Mouse (Mus musculus) MEL (cell line): ENCODE measurements around the gene Pear1. TPM values are rescaled to one million over a fixed set of nuclear protein-coding genes. Genes with fewer than 3 reads are reported as not detected.

ENCODE experiments used
- DNase-seq: peaks from one replicate; pipeline ENCODE4 v3.0.0; 2011; ENCODE audit warnings: low read depth, low spot score
- H3K27ac ChIP-seq: 2 replicates; pipeline ENCODE4 v1.5.1; 2012; ENCODE audit warnings: low read depth, mild to moderate bottlenecking, control low read depth, low read length, moderate library complexity; ENCODE audit not compliant: control insufficient read depth
- H3K27me3 ChIP-seq, 2 experiments: fragments of 150-350 bp in 1 of 2; sonication (generic) in 1 of 2; 2 replicates each; pipeline ENCODE4 v1.6.1; 2012; ENCODE audit warnings: low read length in 2 of 2, mild to moderate bottlenecking in 2 of 2, improper control_type of control experiment in 1 of 2, moderate library complexity in 1 of 2; ENCODE audit not compliant: insufficient read depth in 2 of 2, control insufficient read depth in 1 of 2
- H3K36me3 ChIP-seq, 2 experiments: 2 replicates each; pipeline ENCODE4 v1.6.1; 2012 to 2014; ENCODE audit warnings: low read length in 2 of 2, improper control_type of control experiment in 1 of 2, inconsistent platforms in 1 of 2, mild to moderate bottlenecking in 1 of 2; ENCODE audit not compliant: insufficient read depth in 2 of 2, control insufficient read depth in 1 of 2
- H3K4me1 ChIP-seq, 2 experiments: fragments of 150-350 bp in 1 of 2; sonication (generic) in 1 of 2; 2 replicates each; pipeline ENCODE4 v1.6.1; 2012; ENCODE audit warnings: low read length in 2 of 2, improper control_type of control experiment in 1 of 2, mild to moderate bottlenecking in 1 of 2; ENCODE audit not compliant: insufficient read depth in 2 of 2, control insufficient read depth in 1 of 2
- H3K4me3 ChIP-seq, 2 experiments: fragments of 150-350 bp in 1 of 2; sonication (generic) in 1 of 2; 2 replicates each; pipeline ENCODE4 v1.5.1; 2012; ENCODE audit warnings: low read depth in 2 of 2, low read length in 2 of 2, mild to moderate bottlenecking in 2 of 2, moderate library complexity in 2 of 2, control low read depth in 1 of 2, improper control_type of control experiment in 1 of 2; ENCODE audit not compliant: control insufficient read depth in 1 of 2, insufficient read depth in 1 of 2
- H3K79me2 ChIP-seq: 2 replicates; pipeline ENCODE4 v1.6.1; 2012; ENCODE audit warnings: mild to moderate bottlenecking, low read length, moderate library complexity; ENCODE audit not compliant: control insufficient read depth, poor library complexity, insufficient read depth
- H3K9ac ChIP-seq: 2 replicates; pipeline ENCODE4 v1.6.1; 2012; ENCODE audit warnings: low read depth, mild to moderate bottlenecking, control low read depth, low read length, moderate library complexity; ENCODE audit not compliant: control insufficient read depth, poor library complexity, severe bottlenecking
- H3K9me3 ChIP-seq: fragments of 150-350 bp; sonication (generic); replicated peaks from 2 replicates; pipeline ENCODE4 v1.6.1; 2012; ENCODE audit warnings: mild to moderate bottlenecking, low read length, improper control_type of control experiment, moderate library complexity; ENCODE audit not compliant: insufficient read depth
- CHD1 ChIP-seq: IDR thresholded peaks from 2 replicates; pipeline ENCODE4 v1.6.1; 2012; ENCODE audit warnings: low read depth, mild to moderate bottlenecking, inconsistent platforms, low read length, improper control_type of control experiment
- CHD2 ChIP-seq: IDR thresholded peaks from 2 replicates; pipeline ENCODE4 v1.6.1; 2011; ENCODE audit warnings: low read length, improper control_type of control experiment
- ELF1 ChIP-seq: IDR thresholded peaks from 2 replicates; pipeline ENCODE4 v1.6.1; 2014; ENCODE audit warnings: low read depth, mild to moderate bottlenecking, inconsistent platforms, low read length, improper control_type of control experiment, moderate library complexity
- JUND ChIP-seq: IDR thresholded peaks from 2 replicates; pipeline ENCODE4 v1.6.1; 2011; ENCODE audit warnings: low read depth, mild to moderate bottlenecking, improper control_type of control experiment, low read length
- KAT2A ChIP-seq: conservative IDR thresholded peaks from 2 replicates; pipeline ENCODE4 v1.6.1; 2012; ENCODE audit warnings: low read depth, low read length, improper control_type of control experiment, inconsistent platforms
- MAFK ChIP-seq: IDR thresholded peaks from 2 replicates; pipeline ENCODE4 v1.6.1; 2011; ENCODE audit warnings: low read depth, mild to moderate bottlenecking, low read length, improper control_type of control experiment, borderline replicate concordance
- MAX ChIP-seq: IDR thresholded peaks from 2 replicates; pipeline ENCODE4 v1.6.1; 2011; ENCODE audit warnings: low read length, improper control_type of control experiment
- MXI1 ChIP-seq: IDR thresholded peaks from 2 replicates; pipeline ENCODE4 v1.6.1; 2011; ENCODE audit warnings: mild to moderate bottlenecking, low read depth, low read length, improper control_type of control experiment
- NELFE ChIP-seq: IDR thresholded peaks from 2 replicates; pipeline ENCODE4 v1.6.1; 2011; ENCODE audit warnings: low read depth, low read length, improper control_type of control experiment
- POLR2A ChIP-seq, 2 experiments: IDR thresholded peaks; 2 replicates each; pipeline ENCODE4 v1.6.1; 2011 to 2012; ENCODE audit warnings: low read length in 2 of 2, mild to moderate bottlenecking in 2 of 2, control low read depth in 1 of 2, improper control_type of control experiment in 1 of 2, low read depth in 1 of 2, moderate library complexity in 1 of 2; ENCODE audit not compliant: control insufficient read depth in 1 of 2, insufficient read depth in 1 of 2, poor library complexity in 1 of 2
- POLR2AphosphoS2 ChIP-seq: IDR thresholded peaks from 2 replicates; pipeline ENCODE4 v1.6.1; 2011; ENCODE audit warnings: low read length, improper control_type of control experiment
- POLR2AphosphoS5 ChIP-seq: IDR thresholded peaks from 2 replicates; pipeline ENCODE4 v1.6.1; 2012; ENCODE audit warnings: low read depth, borderline replicate concordance, mild to moderate bottlenecking, inconsistent platforms, low read length, moderate library complexity, mixed read lengths
- RAD21 ChIP-seq: IDR thresholded peaks from 2 replicates; pipeline ENCODE4 v1.6.1; 2011; ENCODE audit warnings: mild to moderate bottlenecking, low read depth, low read length, improper control_type of control experiment
- RCOR1 ChIP-seq: IDR thresholded peaks from 2 replicates; pipeline ENCODE4 v1.6.1; 2012; ENCODE audit warnings: low read depth, mild to moderate bottlenecking, inconsistent platforms, low read length, improper control_type of control experiment
- SIN3A ChIP-seq: IDR thresholded peaks from 2 replicates; pipeline ENCODE4 v1.6.1; 2012; ENCODE audit warnings: low read length, improper control_type of control experiment, inconsistent platforms
- TAL1 ChIP-seq: IDR thresholded peaks from 2 replicates; pipeline ENCODE4 v1.6.1; 2012; ENCODE audit warnings: mild to moderate bottlenecking, inconsistent platforms, low read length, moderate library complexity, mixed read lengths
- TBP ChIP-seq: IDR thresholded peaks from 2 replicates; pipeline ENCODE4 v1.8.0; 2011; ENCODE audit warnings: low read depth, low read length, improper control_type of control experiment
- TCF12 ChIP-seq: IDR thresholded peaks from 2 replicates; pipeline ENCODE4 v1.6.1; 2014; ENCODE audit warnings: low read depth, mild to moderate bottlenecking, inconsistent platforms, low read length, improper control_type of control experiment, moderate library complexity
- ZC3H11A ChIP-seq: IDR thresholded peaks from 2 replicates; pipeline ENCODE4 v1.6.1; 2012; ENCODE audit warnings: low read depth, mild to moderate bottlenecking, inconsistent platforms, low read length, improper control_type of control experiment
- ZKSCAN1 ChIP-seq: IDR thresholded peaks from 2 replicates; pipeline ENCODE4 v1.6.1; 2012; ENCODE audit warnings: low read depth, mild to moderate bottlenecking, inconsistent platforms, low read length, improper control_type of control experiment, moderate library complexity
- ZMIZ1 ChIP-seq: IDR thresholded peaks from 2 replicates; pipeline ENCODE4 v1.6.1; 2012; ENCODE audit warnings: low read depth, mild to moderate bottlenecking, inconsistent platforms, low read length, improper control_type of control experiment, moderate library complexity
- ZNF384 ChIP-seq: IDR thresholded peaks from 2 replicates; pipeline ENCODE4 v1.6.1; 2012; ENCODE audit warnings: low read depth, mild to moderate bottlenecking, inconsistent platforms, low read length, improper control_type of control experiment
- polyA plus RNA-seq, 2 experiments: library from polyadenylated mRNA; stranded (reverse) in 1 of 2; unstranded in 1 of 2; fragments of >175 nt in 1 of 2; fragments of >200 nt in 1 of 2; gene quantifications; 2 replicates each; pipeline versions ENCODE4 v1.2.1 to v1.2.4; 2012; ENCODE audit warnings: low replicate concordance in 2 of 2, low read depth in 1 of 2; ENCODE audit not compliant: insufficient read length in 2 of 2, insufficient read depth in 1 of 2, missing spikeins in 1 of 2
- total RNA-seq: library from RNA; depleted of rRNA; stranded (reverse); fragments of 300-350 nt; gene quantifications from 2 replicates; pipeline ENCODE4 v1.2.3, GENCODE M21; 2012

Gene Pear1
- total and polyA plus RNA-seq, 3 experiments: 0.35 to 1.0 TPM; not detected in 1

GRCm38 (mm10) chr3:87763683-87764289 is 60.3 kb downstream of the Pear1 start:
- Histone ChIP-seq H3K4me3 (peak overlapping the region; percentile 29 to 35; a peak in 2 of 4 replicates), H3K79me2 (no peaks in the 10 kb centered on the region), H3K36me3 (no peaks in the 10 kb centered on the region), H3K4me1 (peaks cover 2 to 4% of the 10 kb centered on the region in 2 experiments; a peak in 2 of 4 replicates), H3K27me3 (no peaks in the 10 kb centered on the region), H3K9me3 (no peaks in the 10 kb centered on the region), H3K9ac (peak overlapping the region; percentile 25; the same call in 1 of the 2 replicates), H3K27ac (no peak overlapping the region)
- no peak for TF ChIP-seq JUND
- peak; percentile 19 for DNase-seq

- Histone ChIP-seq H3K4me3 (no peak overlapping the region), H3K27me3 (no peaks in the 10 kb centered on the region), H3K4me1 (peaks cover 2 to 3% of the 10 kb centered on the region in 2 experiments; a peak in 2 of 4 replicates), H3K79me2 (no peaks in the 10 kb centered on the region), H3K9ac (no peak overlapping the region), H3K27ac (no peak overlapping the region), H3K9me3 (no peaks in the 10 kb centered on the region), H3K36me3 (no peaks in the 10 kb centered on the region)
- DNase-seq: no peak
- no peak for TF ChIP-seq CHD2
- no peak for TF ChIP-seq ELF1
- no peak for TF ChIP-seq KAT2A
- TF ChIP-seq TBP: no peak
- no peak for TF ChIP-seq ZC3H11A
- TF ChIP-seq MXI1: no peak
- TF ChIP-seq MAX: no peak
- TF ChIP-seq TCF12: no peak
These were observed 60.9 kb downstream of the Pear1 start for GRCm38 (mm10) chr3:87763202-87763601.

GRCm38 (mm10) chr3:87761408-87762375 is 62.4 kb downstream of the Pear1 start:
- no peak for TF ChIP-seq CHD2
- no peak for TF ChIP-seq POLR2AphosphoS2
- no peak for TF ChIP-seq POLR2AphosphoS5
- no peak for TF ChIP-seq ZC3H11A
- no peak for TF ChIP-seq MAFK
- no peak for TF ChIP-seq RAD21
- TF ChIP-seq CHD1: no peak
- TF ChIP-seq ZKSCAN1: no peak
- no peak for TF ChIP-seq SIN3A
- no peak for TF ChIP-seq KAT2A
- TF ChIP-seq TAL1: no peak
- TF ChIP-seq ZMIZ1: no peak
- TF ChIP-seq ZNF384: no peak
- no peak for TF ChIP-seq RCOR1
- TF ChIP-seq NELFE: no peak
- TF ChIP-seq POLR2A (IDR thresholded peaks at IDR 0.05; ENCODE audit: control insufficient read depth in 1 of 2, insufficient read depth in 1 of 2, low read depth in 1 of 2, low read length in 2 of 2, poor library complexity in 1 of 2): no peak
- H3K9ac ChIP-seq: no peak overlapping the region
- H3K36me3 ChIP-seq: no peaks in the 10 kb centered on the region
- no peaks in the 10 kb centered on the region for H3K79me2 ChIP-seq
- no peak overlapping the region for H3K27ac ChIP-seq
- no peaks in the 10 kb centered on the region for H3K27me3 ChIP-seq
- no peaks in the 10 kb centered on the region for H3K9me3 ChIP-seq
- peak; percentile 11 for DNase-seq
- no peak overlapping the region for H3K4me3 ChIP-seq
- H3K4me1 ChIP-seq: peaks cover 2 to 3% of the 10 kb centered on the region in 2 experiments; a peak in 2 of 4 replicates
